Mouse (Mus musculus) lung, adult 2 months (tissue): ENCODE measurements around the gene Cldn20. TPM values are rescaled to one million over a fixed set of nuclear protein-coding genes. Genes with fewer than 3 reads are reported as not detected.

Experiments
- DNase-seq: peaks from one replicate; pipeline ENCODE4 v3.0.0; 2022
- H3K4me1 ChIP-seq: fragments of 200-500 bp; 2 replicates; pipeline ENCODE4 v1.6.1; 2011; ENCODE audit warnings: low read length; ENCODE audit not compliant: control insufficient read depth, insufficient read depth
- H3K4me3 ChIP-seq: fragments of 200-500 bp; replicated peaks from 2 replicates; pipeline ENCODE3; 2011; ENCODE audit warnings: low read depth, mild to moderate bottlenecking, control low read depth, low read length; ENCODE audit errors: extremely low read depth
- CTCF ChIP-seq: fragments of 200-500 bp; IDR thresholded peaks from 2 replicates; pipeline ENCODE4 v1.5.1; 2011; ENCODE audit warnings: mild to moderate bottlenecking, low read length, control low read depth; ENCODE audit not compliant: insufficient read depth
- POLR2A ChIP-seq: fragments of 200-500 bp; IDR thresholded peaks from 2 replicates; pipeline ENCODE4 v1.6.1; 2011; ENCODE audit warnings: low read depth, mild to moderate bottlenecking, control low read depth, low read length, borderline replicate concordance; ENCODE audit errors: extremely low read depth
- WGBS: fragments of 180-500 bp; shearing (Covaris S2); methylation state at CpG from one replicate; pipeline ENCODE4 v1.1.7; 2018; 5-methylcytosine and 5-hydroxymethylcytosine counted together
- polyA plus RNA-seq: library from polyadenylated mRNA; depleted of rRNA; stranded (reverse); fragments of >200 nt; gene quantifications from 2 replicates; pipeline ENCODE4 v1.2.3, GENCODE M21; 2012; rRNA removed

The Cldn20 gene
- polyA plus RNA-seq = 0.28 TPM in 1 of 2 replicates, not detected in the other

DNA sequence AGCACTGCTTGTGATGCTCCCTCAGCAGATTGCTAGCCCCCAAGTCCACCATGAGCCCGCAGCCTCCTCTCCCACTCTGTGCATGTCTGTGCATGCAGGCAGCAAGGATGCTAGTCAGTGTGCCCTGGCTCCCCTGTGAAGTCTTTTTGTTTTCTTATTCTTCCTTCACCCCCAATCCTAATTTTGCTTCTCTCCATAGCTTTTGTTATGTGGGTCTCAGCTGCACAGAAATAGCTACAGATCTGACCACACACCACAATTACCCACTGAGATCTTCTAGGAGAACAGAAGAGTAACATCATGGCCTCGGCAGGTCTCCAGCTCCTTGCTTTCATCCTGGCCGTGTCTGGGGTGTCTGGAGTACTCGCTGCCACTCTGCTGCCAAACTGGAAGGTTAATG lies at the start of gene Cldn20:
Gene Cldn20 (plus strand): TSS at position 301 of the 400 bp plus-strand sequence.
- Histone ChIP-seq H3K4me3 (no peak within 1 kb of the TSS), H3K4me1 (no peaks in the 10 kb centered on the region)
- no peak for TF ChIP-seq CTCF
- no peak for TF ChIP-seq POLR2A
- no peak for DNase-seq
- WGBS = 91% methylated on average over 4 of the region's 4 CpGs

DNA sequence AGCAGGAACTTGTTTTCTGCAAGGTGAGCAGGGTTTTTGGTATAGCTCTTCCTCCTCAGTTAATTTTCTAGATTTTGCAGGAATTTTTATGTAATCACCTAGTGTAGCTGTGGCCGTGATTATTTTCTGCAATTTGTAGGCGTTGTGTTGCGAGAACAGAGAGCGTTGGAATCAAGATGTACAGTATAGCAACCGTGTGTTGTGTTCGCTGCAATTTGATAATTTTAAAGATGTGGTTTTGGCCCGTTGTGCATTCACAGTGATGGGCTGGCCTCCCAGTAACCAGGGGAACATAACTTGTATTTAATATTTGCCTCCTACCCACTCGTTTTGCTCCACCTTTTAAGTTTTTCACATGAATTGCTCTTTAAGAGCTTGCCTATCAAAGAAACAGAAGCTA lies 49.3 kb upstream of the Cldn20 start:
- WGBS = 82% methylated on average over 8 of the region's 8 CpGs
- Histone ChIP-seq H3K4me1 (no peaks in the 10 kb centered on the region), H3K4me3 (no peak overlapping the region)
- TF ChIP-seq CTCF (no peak), POLR2A (no peak)
- no peak for DNase-seq

DNA sequence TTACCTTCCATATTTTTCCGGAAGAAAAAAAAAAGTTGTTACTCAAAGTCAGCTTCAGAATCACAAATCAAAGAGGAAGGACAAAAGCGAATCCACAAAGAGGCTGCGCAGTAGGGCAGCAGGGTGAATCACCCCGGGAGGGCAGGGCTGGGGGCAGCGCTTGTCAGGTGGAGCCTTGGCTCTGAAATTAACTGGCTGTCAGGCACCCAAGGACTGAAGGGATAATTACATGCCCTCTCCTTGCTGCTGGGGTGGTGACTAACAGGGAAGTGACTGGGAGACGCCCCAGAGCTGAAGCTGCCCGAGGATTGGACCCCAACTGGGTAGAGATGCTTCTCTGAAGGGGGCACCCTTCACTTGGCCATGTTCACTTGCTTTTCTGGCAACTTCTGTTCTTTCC lies 46.5 kb upstream of the Cldn20 start:
- 81% methylated on average over 7 of the region's 7 CpGs for WGBS
- DNase-seq = no peak
- TF ChIP-seq CTCF = no peak
- TF ChIP-seq POLR2A = no peak
- no peak overlapping the region for H3K4me3 ChIP-seq
- no peaks in the 10 kb centered on the region for H3K4me1 ChIP-seq

DNA sequence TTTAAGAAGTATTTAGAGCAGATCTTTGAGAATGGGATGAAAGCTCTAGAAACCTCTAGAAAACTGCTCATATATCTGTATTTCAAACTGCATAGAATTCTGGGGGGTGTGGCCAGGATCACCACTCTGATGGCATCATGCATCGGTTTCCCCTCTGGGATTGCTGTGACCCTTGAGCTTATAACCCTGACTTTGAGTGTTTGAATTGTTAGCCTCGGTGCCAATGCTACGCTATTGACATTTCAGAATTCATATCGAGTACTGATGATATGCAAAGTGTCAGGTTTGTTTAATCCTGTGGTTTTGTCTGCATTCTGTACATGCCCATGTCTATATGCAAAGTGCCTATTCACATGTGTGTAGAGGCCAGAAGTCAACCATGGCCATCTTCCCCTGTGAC lies 45.1 kb upstream of the Cldn20 start:
- DNase-seq = no peak
- no peak overlapping the region for H3K4me3 ChIP-seq
- H3K4me1 ChIP-seq = no peaks in the 10 kb centered on the region
- TF ChIP-seq POLR2A (no peak), CTCF (no peak)
- 78% methylated on average over 4 of the region's 4 CpGs for WGBS

DNA sequence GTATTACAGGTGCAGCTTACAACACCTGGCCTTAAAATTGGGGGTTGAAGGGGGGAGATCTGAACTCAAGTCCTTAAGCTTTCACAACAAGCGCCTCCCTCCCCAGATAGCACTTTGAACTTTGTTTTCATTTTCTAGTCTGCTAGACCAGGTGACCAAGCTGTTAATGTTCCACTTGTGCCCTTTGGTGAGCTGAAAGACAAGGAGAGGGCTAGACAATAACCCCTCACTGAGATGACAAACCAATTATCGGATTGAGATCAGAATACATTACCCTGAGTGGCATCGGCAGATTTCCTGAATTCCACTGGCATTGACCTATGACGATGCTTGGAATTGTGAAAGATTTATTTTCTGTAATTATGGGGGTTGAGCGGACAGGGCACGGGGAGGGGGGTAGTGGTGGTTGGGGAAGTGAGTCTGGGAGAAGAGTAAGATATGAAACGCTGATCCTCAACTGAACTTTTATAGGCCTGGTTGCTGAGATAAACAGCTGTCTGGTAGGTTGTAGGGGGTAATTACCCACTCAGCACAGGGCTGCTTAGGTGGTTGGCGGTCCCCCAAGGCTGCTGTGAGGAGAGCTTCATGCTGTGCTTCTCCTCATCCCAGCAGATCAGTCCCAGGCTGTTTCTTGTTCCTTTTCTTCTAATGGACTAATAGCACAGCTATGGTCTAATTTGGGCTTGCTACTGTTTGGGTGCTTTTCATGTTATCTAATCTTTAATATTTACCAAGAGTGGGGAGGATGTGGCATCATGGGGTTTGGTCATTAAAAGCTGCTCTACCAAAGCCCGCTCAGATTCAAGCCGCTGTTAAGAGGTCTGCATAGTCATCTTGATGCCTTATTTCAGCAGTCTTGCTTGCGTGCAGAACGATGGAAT lies 44.4 kb upstream of the Cldn20 start:
- DNase-seq = no peak
- Histone ChIP-seq H3K4me1 (no peaks in the 10 kb centered on the region), H3K4me3 (no peak overlapping the region)
- no peak for TF ChIP-seq CTCF
- TF ChIP-seq POLR2A = no peak
- WGBS = 73% methylated on average over 12 of the region's 12 CpGs

DNA sequence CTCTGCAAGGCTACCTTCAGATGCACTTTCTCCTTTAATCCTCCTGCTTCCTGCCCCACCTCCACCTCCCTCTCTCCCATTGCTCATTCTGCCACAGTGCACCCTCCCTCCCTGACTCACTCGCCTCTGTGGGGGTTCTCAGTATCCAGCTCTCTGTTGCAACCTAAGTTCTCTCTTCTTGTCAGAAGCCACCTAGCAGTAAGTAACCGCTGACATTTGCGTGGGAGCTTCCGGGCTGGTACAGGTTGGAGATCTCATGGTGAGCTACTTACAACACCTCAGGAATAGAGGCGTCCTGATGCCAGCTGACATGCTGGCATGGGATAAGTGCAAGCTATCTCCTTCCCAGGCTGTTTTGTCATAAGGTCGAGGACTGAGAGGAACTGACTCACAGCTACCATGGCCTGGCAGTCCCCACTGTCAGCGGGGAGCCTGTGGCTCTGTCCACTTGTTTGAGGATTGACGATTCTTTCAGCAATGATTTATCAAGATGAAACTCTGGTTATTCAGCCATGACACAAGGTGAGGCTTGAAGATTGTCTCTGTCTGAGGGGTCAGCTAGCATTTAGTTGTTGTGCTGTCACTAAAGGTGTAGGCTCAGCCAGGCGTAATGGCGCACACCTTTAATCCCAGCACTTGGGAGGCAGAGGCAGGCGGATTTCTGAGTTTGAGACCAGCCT lies 42.0 kb upstream of the Cldn20 start:
- 78% methylated on average over 11 of the region's 11 CpGs for WGBS
- Histone ChIP-seq H3K4me3 (no peak overlapping the region), H3K4me1 (no peaks in the 10 kb centered on the region)
- no peak for TF ChIP-seq CTCF
- no peak for DNase-seq

DNA sequence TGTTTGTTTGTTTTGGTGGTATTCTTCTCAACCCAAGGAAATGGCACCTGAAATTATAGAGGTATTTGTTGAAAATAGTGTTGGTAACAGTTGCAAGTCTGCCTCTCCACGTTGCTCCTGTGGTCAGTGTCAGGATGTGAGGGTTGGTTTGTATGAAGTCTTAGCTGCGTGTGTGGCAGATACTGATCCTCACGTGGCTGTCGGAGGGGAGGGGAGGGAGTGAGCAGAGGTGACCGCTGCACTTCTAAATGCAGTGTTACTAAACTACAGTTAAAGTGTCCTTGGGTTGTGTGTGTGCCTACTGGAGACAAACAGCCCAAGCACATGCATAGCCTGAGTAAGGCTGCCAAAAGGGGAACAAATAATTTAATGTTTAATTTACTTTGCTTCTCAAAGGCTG lies 41.3 kb upstream of the Cldn20 start:
- 44% methylated on average over 5 of the region's 5 CpGs for WGBS

DNA sequence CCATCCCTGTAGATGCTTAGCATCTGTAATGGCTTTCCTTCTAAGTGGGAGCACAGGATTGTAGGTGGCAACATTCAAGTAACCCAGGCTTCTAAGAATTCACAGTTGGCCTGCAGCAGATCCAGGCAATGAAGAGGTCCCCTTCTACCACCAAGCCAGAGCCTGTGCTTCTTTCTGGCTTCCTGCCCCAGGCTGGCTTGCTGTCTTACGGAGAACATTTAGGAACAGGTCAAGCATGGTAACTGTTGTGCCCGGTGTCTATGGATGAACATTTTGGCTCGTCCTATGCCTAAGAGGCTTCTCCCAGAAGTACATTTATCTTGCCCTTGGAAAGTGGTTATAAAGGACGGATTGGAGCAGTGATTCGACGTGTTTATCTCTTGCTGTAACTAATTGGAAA lies 40.7 kb upstream of the Cldn20 start:
- no peaks in the 10 kb centered on the region for H3K4me1 ChIP-seq
- DNase-seq = no peak
- WGBS = 75% methylated on average over 6 of the region's 6 CpGs
- no peak overlapping the region for H3K4me3 ChIP-seq
- TF ChIP-seq POLR2A (no peak), CTCF (no peak)

More for the DNA sequence above, 41.3 kb upstream of the Cldn20 start:
- Histone ChIP-seq H3K4me1 (no peaks in the 10 kb centered on the region), H3K4me3 (no peak overlapping the region)
- DNase-seq = no peak
- no peak for TF ChIP-seq POLR2A
- TF ChIP-seq CTCF = no peak

DNA sequence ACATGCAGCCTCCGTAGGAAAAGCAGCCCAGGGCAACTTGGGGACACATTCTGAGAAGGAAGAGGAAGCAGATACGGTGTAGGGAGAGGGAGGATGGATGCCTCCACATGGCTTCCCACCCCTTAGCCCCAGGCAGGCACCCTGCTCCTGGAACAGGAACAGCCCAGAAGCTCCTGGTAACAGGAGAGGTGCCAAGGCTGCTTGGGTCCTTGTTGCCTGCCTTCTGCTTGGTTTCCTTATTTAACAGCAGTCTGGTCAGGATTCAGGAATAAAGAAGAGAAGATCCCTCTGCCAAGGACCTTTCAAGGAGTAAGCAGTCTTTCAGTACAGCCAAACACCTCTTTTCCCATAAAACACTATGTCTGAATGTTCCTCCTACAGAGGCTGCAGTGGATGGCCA lies 36.8 kb upstream of the Cldn20 start:
- no peaks in the 10 kb centered on the region for H3K4me1 ChIP-seq
- WGBS = 50% methylated on average over 2 of the region's 2 CpGs
- no peak for DNase-seq
- no peak overlapping the region for H3K4me3 ChIP-seq
- no peak for TF ChIP-seq CTCF
- no peak for TF ChIP-seq POLR2A

DNA sequence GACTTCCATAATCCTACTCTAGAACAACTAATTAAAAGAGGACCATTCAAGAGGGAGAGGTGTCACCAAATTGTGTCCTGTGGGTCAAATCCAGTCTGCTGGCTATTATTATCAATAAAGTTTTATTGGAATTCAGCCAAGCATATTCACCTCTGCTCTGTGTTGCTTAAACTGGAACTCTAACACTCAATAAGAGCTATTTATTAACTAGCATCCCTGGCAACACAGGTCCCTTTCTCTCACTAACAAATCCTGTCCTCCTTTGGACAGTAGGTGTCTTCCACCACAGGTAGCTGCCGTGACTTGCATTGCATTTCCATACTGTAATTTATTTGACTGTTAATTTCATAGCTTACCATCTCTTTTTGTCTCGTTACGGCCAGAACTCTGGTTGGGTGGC lies 36.3 kb upstream of the Cldn20 start:
- WGBS = 88% methylated on average over 3 of the region's 3 CpGs
- TF ChIP-seq POLR2A (no peak), CTCF (no peak)
- Histone ChIP-seq H3K4me3 (no peak overlapping the region), H3K4me1 (no peaks in the 10 kb centered on the region)
- DNase-seq = no peak
